Mouse (Mus musculus) liver, adult 2 months (tissue): ENCODE results near the gene Arhgap45.

Experiments
- CTCF ChIP-seq: fragments of 200-500 bp; IDR thresholded peaks from 2 replicates; pipeline ENCODE4 v1.5.1; 2011; ENCODE audit warnings: low read depth, low read length, control low read depth
- POLR2A ChIP-seq: fragments of 200-500 bp; IDR thresholded peaks from 2 replicates; pipeline ENCODE4 v1.6.1; 2011; ENCODE audit warnings: low read length, control low read depth; ENCODE audit not compliant: insufficient read depth; ENCODE audit errors: extremely low read depth

DNA sequence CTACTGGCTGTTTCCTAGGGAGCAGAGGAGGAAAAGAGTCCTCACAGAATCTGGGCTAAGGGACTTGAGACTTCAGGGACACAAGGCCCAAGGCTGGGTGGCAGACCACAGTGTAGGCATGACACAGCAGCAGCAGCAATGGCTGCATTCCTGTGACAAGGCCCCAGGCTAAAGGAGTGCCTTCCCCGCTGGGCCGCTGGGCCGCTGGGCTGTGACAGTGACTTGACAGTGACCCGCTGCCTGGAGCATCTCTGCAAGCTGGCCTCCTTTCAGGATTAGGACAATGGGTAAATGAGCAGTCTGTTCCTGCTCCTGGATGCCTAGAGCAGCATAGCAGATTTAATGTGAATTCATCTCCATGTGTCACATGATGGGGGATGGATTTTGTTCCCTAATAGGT lies 27.6 kb downstream of the Arhgap45 start:
- TF ChIP-seq CTCF (no peak), POLR2A (no peak)
